Mouse (Mus musculus) embryonic facial prominence, embryonic 11.5 days (tissue): Measurements from ENCODE around the gene Haao. TPM values are rescaled to one million over a fixed set of nuclear protein-coding genes. Genes with fewer than 3 reads are reported as not detected.

ENCODE experiments used
- ATAC-seq: fragments of 200-750 bp; cut with Nextera tagmentation; replicated peaks from 2 replicates; pipeline ENCODE4 v1.8.0; 2017; ENCODE audit warnings: low read depth; ENCODE audit not compliant: insufficient number of reproducible peaks, low FRiP score, low TSS enrichment
- DNase-seq: peaks from one replicate; pipeline ENCODE4 v3.0.0-alpha.2; 2015; ENCODE audit warnings: low spot score
- H3K27ac ChIP-seq: fragments of 300-500 bp; sonication (generic); replicated peaks from 2 replicates; pipeline ENCODE4 v1.5.1; 2014; ENCODE audit warnings: mild to moderate bottlenecking, low read depth, low read length, control low read depth
- H3K27me3 ChIP-seq: fragments of 300-500 bp; sonication (generic); 2 replicates; pipeline ENCODE4 v1.6.1; 2014; ENCODE audit warnings: mild to moderate bottlenecking, low read length, moderate library complexity, mixed read lengths; ENCODE audit not compliant: control insufficient read depth, insufficient read depth
- H3K36me3 ChIP-seq: fragments of 300-500 bp; sonication (generic); replicated peaks from 2 replicates; pipeline ENCODE4 v1.6.1; 2014; ENCODE audit warnings: low read depth, mild to moderate bottlenecking, low read length, moderate library complexity, mixed read lengths; ENCODE audit not compliant: control insufficient read depth, insufficient read depth
- H3K4me1 ChIP-seq: fragments of 300-500 bp; sonication (generic); 2 replicates; pipeline ENCODE4 v1.6.1; 2014; ENCODE audit warnings: low read length, mixed read lengths; ENCODE audit not compliant: control insufficient read depth, insufficient read depth
- H3K4me2 ChIP-seq: fragments of 300-500 bp; sonication (generic); 2 replicates; pipeline ENCODE4 v1.6.1; 2014; ENCODE audit warnings: low read depth, mild to moderate bottlenecking, control low read depth, low read length, moderate library complexity
- H3K4me3 ChIP-seq: fragments of 300-500 bp; sonication (generic); 2 replicates; pipeline ENCODE4 v1.5.1; 2014; ENCODE audit warnings: low read depth, low read length, control low read depth
- H3K9ac ChIP-seq: fragments of 300-500 bp; sonication (generic); replicated peaks from 2 replicates; pipeline ENCODE4 v1.6.1; 2014; ENCODE audit warnings: mild to moderate bottlenecking, control low read depth, low read length
- H3K9me3 ChIP-seq: fragments of 300-500 bp; sonication (generic); replicated peaks from 2 replicates; pipeline ENCODE4 v1.6.1; 2016; ENCODE audit warnings: mild to moderate bottlenecking, low read length, inconsistent platforms, mixed read lengths; ENCODE audit not compliant: control insufficient read depth
- WGBS: fragments of 180-500 bp; shearing (Covaris S2); extraction: QIAGEN DNeasy Blood & Tissue Kit; methylation state at CpG from one replicate; pipeline ENCODE4 v1.1.7; 2014; 5-methylcytosine and 5-hydroxymethylcytosine counted together
- polyA plus RNA-seq: library from polyadenylated mRNA; unstranded; fragments of >200 nt; fragmentation: Nextera tagmentation; extraction: Ambion mirVana; gene quantifications from 2 replicates; pipeline ENCODE4 v1.2.1, GENCODE M21; 2014

The Haao gene
- polyA plus RNA-seq, 1 experiment from 2014 or later, result 0.39 TPM

DNA sequence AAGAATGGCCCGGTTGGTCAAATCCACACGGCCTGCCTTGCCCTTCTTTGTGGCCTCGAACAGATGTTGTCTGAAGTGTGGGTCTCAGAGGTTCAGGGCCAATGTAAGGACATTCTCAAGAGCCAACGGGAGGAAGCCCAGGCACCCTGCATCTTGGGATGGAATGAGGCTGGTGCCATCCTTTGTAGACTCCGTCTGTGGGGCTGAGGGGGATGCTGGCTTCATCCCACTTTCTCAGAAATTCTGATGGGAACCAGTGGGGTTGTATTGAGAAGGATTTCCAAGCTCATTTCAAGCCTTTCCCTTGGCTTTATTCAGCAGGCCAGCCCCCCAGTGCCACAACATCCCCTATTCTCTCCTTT, 41.5 kb upstream of the Haao start:
- Histone ChIP-seq H3K36me3 (no peaks in the 10 kb centered on the region), H3K4me3 (no peak overlapping the region), H3K27ac (no peak overlapping the region), H3K9me3 (no peaks in the 10 kb centered on the region), H3K4me2 (no peak overlapping the region), H3K4me1 (no peaks in the 10 kb centered on the region), H3K27me3 (no peaks in the 10 kb centered on the region), H3K9ac (no peak overlapping the region)
- DNase-seq, result no peak
- 95% methylated on average over 5 of the region's 5 CpGs for WGBS
- ATAC-seq, result no peak

DNA sequence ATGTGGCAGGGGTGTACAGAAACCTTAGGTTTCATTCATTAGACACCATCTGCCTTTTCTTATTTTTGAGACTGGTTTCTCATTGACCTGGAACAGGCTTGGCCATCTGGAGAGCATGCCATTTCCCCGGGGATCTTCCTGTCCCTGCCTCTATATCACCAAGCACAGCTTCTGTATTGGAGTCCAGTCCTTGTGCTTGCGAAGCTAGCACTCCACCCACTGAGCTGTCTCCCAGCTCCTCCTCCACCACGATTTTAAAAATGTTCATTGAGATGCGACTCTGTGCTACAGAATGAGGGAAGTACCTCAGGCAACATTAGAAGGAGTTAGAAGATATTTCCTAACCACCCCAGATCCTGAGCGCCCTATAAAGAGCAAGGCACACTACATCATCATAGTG, 39.5 kb upstream of the Haao start:
- H3K27ac ChIP-seq, result no peak overlapping the region
- no peak for DNase-seq
- no peak overlapping the region for H3K4me3 ChIP-seq
- H3K36me3 ChIP-seq, result no peaks in the 10 kb centered on the region
- H3K4me2 ChIP-seq, result no peak overlapping the region
- H3K9me3 ChIP-seq, result no peaks in the 10 kb centered on the region
- WGBS, result 87% methylated on average over 5 of the region's 5 CpGs
- no peaks in the 10 kb centered on the region for H3K4me1 ChIP-seq
- no peak overlapping the region for H3K9ac ChIP-seq
- H3K27me3 ChIP-seq, result no peaks in the 10 kb centered on the region
- ATAC-seq, result no peak

- ATAC-seq (no peak), DNase-seq (no peak)
- Histone ChIP-seq H3K36me3 (no peaks in the 10 kb centered on the region), H3K4me1 (no peaks in the 10 kb centered on the region), H3K9ac (no peak overlapping the region), H3K9me3 (no peaks in the 10 kb centered on the region), H3K27me3 (no peaks in the 10 kb centered on the region), H3K4me3 (no peak overlapping the region), H3K4me2 (no peak overlapping the region), H3K27ac (no peak overlapping the region)
- WGBS, result 88% methylated on average over 3 of the region's 3 CpGs
Measured at GRCm38 (mm10) chr17:83886395-83886794, 38.6 kb upstream of the Haao start.

DNA sequence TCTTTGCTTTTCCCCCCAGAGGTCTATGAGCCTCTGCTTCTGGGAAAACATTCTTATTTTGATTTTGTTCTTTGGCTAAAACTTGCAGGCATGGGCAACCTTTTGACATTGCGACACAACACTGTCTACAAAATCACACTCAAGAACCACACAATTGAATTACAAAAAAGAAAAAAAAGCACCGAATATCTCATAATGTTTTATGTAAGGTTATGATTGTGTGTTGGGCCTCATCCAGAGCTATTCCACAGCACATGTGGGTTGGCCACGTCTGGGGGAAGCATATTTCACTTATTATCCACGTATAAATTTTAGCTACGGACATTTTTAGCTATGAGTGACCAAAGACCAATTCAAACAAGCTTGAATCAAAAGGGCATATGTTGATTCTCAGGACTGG, 38.0 kb upstream of the Haao start:
- Histone ChIP-seq H3K4me1 (no peaks in the 10 kb centered on the region), H3K9ac (no peak overlapping the region), H3K27ac (no peak overlapping the region), H3K4me2 (no peak overlapping the region), H3K27me3 (no peaks in the 10 kb centered on the region), H3K36me3 (no peaks in the 10 kb centered on the region), H3K4me3 (no peak overlapping the region), H3K9me3 (no peaks in the 10 kb centered on the region)
- WGBS, result 85% methylated on average over 5 of the region's 5 CpGs
- ATAC-seq (no peak), DNase-seq (no peak)

DNA sequence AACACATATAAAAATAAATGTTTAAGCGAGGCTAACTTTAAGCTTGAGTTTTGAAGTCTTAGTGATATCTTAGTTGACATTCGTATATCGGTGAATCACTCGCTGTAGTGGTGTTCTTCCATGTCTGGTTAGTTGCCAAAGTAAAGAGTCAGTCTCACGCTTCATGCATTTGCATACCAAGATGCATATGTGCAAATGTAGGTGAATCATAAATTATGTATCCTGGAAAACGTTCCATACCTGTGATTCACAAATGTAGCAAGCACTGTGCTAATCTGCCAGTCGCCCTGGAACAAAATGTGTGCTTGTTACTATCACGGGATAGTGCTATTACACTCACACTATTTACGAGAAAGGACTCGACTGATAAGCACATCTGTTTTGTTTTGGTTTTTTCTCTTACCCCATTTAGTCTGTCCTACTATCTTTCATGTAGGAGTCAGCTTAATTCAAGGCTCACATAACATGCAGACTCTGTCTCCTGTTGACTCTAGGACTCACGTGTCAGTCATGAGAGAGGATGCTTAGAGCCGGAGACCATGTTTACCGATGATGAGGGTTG, 37.3 kb upstream of the Haao start:
- Histone ChIP-seq H3K27me3 (no peaks in the 10 kb centered on the region), H3K9ac (no peak overlapping the region), H3K4me1 (no peaks in the 10 kb centered on the region), H3K9me3 (no peaks in the 10 kb centered on the region), H3K36me3 (no peaks in the 10 kb centered on the region), H3K4me2 (no peak overlapping the region), H3K4me3 (no peak overlapping the region), H3K27ac (no peak overlapping the region)
- ATAC-seq (no peak), DNase-seq (no peak)
- 90% methylated on average over 13 of the region's 13 CpGs for WGBS

DNA sequence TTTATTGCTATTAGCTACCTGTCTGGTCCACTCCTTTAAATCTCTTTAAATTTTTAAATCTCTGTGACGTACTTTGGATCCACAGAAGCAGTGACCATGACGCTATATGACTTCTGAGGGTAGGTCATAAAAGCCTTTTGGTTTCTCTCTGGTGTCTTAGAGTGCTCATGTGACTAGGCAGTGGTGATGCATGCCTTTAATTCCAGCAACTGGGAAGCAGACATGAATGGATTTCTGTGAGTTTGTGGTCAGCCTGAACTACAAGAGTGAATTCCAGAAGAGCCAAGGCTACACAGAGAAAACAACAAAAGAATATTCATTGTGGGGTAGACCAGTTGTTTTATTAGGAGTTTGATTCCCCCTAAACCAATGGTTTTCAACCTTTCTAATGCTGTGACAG, 35.0 kb upstream of the Haao start:
- H3K4me3 ChIP-seq, result no peak overlapping the region
- H3K9me3 ChIP-seq, result no peaks in the 10 kb centered on the region
- H3K27me3 ChIP-seq, result no peaks in the 10 kb centered on the region
- H3K36me3 ChIP-seq, result no peaks in the 10 kb centered on the region
- H3K9ac ChIP-seq, result no peak overlapping the region
- DNase-seq (no peak), ATAC-seq (no peak)
- no peak overlapping the region for H3K27ac ChIP-seq
- no peak overlapping the region for H3K4me2 ChIP-seq
- H3K4me1 ChIP-seq, result no peaks in the 10 kb centered on the region
- WGBS, result 88% methylated on average over 2 of the region's 2 CpGs

- no peaks in the 10 kb centered on the region for H3K36me3 ChIP-seq
- DNase-seq (no peak), ATAC-seq (no peak)
- H3K4me3 ChIP-seq, result no peak overlapping the region
- H3K4me1 ChIP-seq, result no peaks in the 10 kb centered on the region
- 82% methylated on average over 3 of the region's 3 CpGs for WGBS
- H3K27me3 ChIP-seq, result no peaks in the 10 kb centered on the region
- H3K4me2 ChIP-seq, result no peak overlapping the region
- H3K9me3 ChIP-seq, result no peaks in the 10 kb centered on the region
- no peak overlapping the region for H3K27ac ChIP-seq
- H3K9ac ChIP-seq, result no peak overlapping the region
Measured at GRCm38 (mm10) chr17:83881071-83881470, 33.3 kb upstream of the Haao start.

GRCm38 (mm10) chr17:83880174-83880710, 32.5 kb upstream of the Haao start:
- 81% methylated on average over 9 of the region's 9 CpGs for WGBS
- no peak for ATAC-seq

More at GRCm38 (mm10) chr17:83880174-83880710, 32.5 kb upstream of the Haao start:
- no peak overlapping the region for H3K4me3 ChIP-seq
- H3K4me1 ChIP-seq, result no peaks in the 10 kb centered on the region
- no peak overlapping the region for H3K4me2 ChIP-seq
- no peak for DNase-seq
- no peaks in the 10 kb centered on the region for H3K27me3 ChIP-seq
- H3K36me3 ChIP-seq, result no peaks in the 10 kb centered on the region
- H3K9ac ChIP-seq, result no peak overlapping the region
- no peaks in the 10 kb centered on the region for H3K9me3 ChIP-seq
- no peak overlapping the region for H3K27ac ChIP-seq
